Mouse (Mus musculus) layer of hippocampus, adult 11-12 months (tissue): ENCODE results near the gene Ubfd1.

ENCODE experiments used
- DNase-seq: peaks from one replicate; pipeline ENCODE4 v3.0.0; 2022; ENCODE audit warnings: low spot score

Ubfd1 gene

DNA sequence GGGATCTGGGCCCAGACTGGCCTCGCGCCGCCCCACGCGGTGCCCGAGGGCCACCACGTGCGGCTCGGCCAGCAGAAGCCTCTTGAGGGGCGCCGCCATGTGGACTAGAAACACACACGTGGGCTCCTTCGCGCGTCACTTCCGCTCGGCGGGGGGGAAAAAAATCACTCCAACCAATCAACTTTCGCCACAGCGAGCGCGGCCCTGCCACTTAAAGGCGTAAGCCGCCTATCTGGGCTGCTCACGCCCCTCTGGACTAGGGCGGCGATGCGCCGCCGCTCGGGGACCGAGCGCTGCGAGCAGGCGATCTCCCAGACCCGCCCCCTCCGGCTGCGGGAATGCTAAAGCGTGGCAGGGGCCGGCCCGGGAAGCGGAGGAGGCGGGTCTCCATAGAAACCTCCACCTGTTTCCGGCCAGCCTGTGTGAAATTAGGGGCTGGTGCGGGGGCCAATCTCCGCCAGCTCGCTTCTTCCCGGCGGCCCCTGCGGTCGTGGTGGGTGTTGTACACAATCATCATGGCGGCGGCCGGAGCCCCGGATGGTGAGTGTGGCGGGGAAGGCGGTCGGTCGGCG is at the start of gene Ubfd1, which contains the start of gene Ears2:
Gene Ubfd1, plus strand, starts transcription at position 231 of the 572 bp plus-strand sequence.
Gene Ears2, minus strand, starts transcription at position 319 of the 572 bp plus-strand sequence.
- peak; percentile 96 for DNase-seq

DNA sequence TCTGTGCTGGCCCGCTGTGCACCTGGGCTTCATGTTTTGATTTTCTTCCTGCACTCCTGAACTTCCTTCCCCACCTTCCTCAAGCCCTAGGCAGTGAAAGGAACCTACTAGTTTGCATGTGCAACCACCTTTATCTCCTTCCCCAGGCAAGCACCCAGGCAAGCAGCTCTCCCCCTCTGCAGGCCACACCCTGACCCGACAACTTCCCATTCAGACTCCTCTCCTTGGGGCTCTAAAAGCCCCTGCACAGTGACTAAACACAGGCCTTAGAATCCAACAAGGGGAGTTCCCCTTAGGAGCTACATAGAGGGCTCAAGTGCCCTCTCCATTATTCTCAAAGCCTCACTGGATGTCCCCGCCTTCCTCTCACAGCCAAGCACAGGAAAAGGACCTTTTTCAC is 48.7 kb upstream of the Ubfd1 start:
- no peak for DNase-seq

DNA sequence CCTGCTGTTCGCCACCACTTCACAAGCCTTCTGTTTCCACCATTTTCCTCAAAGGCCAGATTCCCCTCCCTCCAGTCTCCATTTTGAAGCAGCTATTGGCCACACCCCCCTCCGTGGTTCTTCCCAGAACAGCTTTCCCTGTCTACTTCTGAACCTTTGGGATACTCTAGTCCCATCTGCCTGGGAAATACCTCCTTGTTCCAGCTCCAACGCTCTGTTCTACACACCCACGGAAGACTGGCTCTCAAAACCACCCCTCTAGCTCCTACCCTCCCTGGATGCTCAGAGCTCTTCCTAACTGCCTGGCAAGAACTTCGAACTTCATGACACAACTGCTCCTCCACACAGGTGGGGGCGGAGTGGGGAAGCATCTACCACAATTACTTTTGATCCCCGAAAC is 48.0 kb upstream of the Ubfd1 start:
- peak; percentile 46 for DNase-seq

DNA sequence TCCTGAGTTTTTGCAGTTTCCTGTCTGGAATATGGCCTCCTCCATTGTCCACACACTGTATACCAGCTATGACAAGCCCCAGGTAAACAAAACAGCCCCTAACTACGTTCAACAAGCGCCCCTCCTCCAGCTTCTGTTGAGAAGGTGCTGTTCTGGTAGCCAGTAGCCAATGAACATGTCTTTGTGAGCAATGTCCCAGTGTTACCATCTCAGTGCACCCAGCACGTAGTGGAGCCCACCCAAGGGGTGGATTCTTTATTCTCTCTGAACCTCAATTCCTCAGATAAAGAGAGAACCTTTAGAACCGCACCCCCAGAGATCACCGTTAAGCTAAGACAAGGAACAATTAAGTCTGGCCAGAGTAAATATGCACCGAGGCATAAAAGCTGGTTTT is 46.7 kb upstream of the Ubfd1 start:
- no peak for DNase-seq

DNA sequence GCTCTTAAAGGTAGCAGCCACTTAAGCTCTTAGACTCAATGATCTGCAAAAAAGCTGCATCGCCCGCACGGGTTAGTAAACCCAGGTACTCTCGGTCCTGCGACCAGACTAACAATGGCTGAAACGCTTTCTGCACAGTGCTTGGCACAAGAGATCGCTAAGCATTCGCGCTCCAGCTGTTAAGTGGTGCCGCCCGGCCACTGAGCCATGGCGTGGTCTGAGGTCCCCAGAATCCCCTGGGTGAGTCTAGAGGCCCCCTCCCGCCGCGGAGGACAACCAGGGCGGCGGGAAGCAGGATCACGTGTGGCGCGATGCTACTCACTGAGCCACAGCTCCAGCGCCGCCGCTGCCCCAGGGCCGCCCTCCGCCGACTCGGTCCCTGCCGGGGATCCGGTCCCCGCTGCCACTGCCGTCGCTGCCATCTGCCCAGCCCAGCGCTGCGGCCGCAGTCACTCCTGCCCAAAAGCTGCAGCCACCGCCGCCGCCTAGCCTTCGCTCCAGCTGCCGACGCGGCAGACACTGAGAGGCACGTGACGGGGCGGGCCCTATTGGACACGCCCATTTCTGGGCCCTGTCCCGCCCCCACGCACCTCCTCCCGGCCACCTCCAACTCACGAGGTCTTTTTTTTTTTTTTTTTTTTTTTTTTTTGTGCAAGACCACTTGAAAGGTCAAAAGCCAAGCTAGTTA is 46.2 kb upstream of the Ubfd1 start, which contains the start of gene Gga2:
Gene Gga2, minus strand, starts transcription at position 556 of the 688 bp plus-strand sequence.
- peak; percentile 87 for DNase-seq

DNA sequence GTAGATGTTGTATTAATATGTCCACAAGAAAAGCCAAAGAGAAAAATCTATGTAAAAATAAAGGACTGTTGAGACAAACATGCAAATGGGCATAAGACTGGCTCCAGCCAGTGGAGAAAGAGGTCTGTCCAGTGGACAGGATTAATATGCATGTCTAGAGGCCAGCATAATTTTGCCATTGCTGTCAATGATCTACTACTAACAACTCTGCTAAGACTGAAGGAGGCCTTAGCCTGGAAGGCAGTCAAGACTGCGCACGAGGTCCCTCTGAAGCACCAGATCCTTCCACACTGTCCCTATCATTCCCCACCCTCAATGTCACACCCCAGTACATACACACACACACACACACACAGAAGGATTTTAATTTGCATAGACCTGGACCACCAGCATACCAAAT is 44.8 kb upstream of the Ubfd1 start:
- no peak for DNase-seq

DNA sequence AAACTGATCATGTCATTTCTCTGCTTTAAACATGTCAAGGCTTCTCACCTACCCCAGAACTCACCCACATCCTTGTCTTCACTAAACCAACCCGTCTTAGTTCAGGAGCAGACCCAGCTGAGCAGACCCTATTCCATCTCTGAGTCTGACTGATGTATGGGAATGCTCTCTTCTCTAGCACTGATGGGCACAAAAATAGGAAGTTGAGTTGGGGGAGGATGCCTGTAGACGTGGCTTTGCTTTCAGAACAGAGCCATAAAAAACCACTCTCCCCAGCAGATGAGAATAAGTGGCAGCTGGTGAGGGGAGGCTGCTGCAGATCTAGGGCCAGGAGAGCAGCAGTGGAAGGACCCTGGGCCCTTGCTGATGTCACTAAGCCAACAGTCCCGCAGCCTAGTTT is 33.6 kb upstream of the Ubfd1 start:
- no peak for DNase-seq

DNA sequence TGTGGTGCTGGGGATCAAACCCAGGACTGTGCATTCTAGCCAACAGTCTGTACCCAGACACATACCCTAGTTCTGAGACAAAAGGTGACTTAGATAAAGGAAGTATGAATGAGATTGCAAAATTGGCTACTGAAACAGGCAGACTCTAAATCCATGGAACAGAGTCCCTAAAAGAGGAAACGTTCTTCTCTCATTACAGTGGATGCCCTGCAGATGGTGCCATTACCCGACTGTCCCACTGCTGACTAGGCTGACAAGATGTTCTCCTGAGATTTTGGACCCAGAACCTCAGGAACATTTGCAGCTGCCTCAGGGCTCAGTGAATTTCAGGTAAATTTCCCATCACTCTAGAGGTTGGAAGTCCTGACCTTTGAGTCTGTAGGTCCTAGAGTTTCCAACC is 32.6 kb upstream of the Ubfd1 start:
- peak; percentile 26 for DNase-seq

DNA sequence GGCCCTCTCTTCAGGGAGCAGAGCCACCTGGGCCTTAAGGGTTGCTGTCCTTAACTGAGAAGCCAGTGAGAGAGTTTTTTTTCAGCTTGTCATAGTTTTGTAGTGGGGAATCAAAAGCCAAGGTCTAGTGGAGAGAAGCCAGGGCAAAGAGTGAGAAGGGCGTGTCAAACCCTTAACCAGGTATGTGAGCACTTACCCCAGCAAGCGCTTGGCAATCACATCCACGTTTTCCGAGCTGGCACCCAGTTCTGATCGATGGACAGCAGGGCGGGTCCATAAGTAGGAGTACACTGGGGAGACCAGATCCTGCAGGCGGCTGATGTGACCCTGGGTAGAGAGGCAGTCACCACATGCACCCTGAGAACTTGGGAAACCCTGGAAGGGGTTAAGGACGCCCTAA is 22.9 kb upstream of the Ubfd1 start:
- no peak for DNase-seq

DNA sequence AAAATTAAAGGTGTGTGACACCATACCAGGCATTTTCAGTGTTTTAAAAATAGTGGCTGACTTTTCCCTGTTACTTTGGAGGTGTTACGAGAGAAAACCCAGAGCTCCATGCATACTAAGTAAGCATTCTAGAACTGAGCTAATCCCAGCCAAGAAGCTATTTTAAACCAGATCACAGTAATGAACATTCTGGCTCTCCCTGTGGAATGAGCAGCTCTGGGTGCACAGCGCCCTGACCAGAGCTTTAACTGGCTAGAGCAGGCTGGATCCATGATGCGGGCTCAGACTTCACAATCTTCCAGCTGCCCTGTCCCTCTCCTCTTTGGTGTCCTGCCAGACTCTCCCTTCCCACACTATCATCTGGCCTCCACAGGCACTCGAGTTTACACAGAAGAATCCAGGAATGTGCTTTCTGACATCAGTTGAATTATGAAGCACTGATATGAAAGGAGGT is 21.8 kb upstream of the Ubfd1 start:
- DNase-seq, result peak; percentile 23

DNA sequence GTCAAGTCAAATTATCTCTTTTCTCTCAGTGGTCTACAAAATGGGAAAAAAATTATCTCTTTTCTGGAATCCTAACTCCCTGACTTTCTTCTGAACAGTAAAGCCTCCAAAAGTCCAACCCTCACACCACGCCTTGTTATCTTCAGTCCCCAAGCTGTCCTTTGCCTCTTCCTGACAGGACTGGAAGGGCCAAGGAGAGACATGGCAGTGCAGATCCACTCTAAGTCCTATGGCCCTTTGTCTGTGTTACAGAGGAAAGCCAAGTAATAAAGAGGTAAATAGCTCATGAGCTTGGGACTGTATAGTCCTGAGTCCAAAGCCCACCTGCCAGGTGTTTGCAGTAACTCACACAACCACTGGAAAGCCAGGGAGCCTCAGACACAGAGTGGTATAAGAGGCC is 21.3 kb upstream of the Ubfd1 start:
- no peak for DNase-seq

DNA sequence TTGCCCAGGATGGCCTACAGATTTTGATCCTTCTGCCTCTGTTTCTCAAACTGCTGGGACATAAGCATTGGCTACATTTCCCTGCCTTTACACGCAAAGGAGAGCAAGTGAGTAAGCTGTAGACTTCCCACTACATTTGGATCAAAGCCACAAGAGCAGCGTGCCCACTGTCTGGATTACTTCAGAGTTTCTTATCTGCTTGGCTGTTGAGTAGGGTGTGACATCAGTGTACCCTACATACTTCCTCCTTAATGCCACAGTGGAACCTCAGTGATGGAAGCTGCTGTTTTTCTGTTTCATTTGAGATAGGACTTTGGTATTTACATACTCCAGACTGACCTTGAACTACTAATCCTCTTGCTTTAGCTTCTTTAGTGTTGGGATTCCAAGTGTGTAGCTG is 20.2 kb upstream of the Ubfd1 start:
- no peak for DNase-seq

DNA sequence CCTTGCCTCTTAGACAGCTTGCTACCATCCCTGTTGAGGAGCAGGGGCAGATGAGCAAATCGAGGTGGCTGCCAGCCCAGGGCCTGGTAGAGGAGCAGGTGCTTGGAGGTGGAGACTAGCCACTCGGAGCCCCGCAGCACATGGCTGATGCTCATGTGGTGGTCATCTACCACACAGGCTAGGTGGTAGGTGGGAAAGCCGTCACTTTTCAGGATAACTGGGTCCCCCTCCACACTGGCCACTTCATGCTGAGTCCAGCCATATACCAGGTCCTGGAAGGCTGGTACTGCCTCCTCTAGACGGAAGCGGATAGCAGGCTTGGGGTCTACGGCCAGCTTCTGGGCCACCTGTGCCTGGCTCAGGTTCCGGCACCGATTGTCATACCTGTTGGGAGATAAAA is 18.8 kb upstream of the Ubfd1 start:
- no peak for DNase-seq

DNA sequence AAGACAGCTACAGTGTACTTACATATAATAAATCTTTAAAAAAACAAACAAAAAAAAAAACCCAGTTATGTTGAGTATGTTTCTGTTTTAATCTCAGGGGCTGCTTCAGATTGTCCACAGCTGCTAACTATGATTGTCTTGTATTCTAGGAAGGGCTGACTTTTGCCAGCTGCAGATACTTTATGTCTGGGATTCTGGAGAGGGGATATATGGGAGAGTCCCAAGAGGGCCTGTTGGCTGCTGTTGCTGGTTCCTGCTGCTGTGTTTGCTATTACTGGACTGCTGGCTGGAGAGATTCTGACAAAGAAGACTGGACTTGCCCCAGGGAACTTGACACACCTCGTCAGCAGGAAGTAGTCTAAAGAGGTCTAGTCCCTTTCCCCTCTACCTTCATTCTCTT is 16.1 kb upstream of the Ubfd1 start:
- DNase-seq, result no peak

DNA sequence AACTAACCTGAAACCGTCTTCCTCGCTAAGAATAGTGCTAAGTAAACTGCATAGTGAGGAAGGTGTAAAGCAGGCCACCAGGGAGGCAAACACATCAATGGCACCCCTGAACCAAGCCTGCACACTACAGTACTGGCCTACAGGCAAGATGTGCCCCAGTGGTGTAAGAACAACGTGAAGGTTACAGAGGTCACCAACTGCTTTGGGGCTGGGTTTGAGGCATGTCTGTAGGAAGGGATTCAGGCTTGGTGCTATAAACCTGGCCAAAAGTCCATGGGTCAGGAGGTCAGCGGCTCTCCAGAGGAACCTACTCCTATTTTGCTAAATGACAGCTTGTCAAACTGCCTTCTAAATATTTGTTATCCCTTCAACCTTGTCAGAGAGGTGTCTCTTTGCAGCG is 10.3 kb upstream of the Ubfd1 start:
- no peak for DNase-seq

DNA sequence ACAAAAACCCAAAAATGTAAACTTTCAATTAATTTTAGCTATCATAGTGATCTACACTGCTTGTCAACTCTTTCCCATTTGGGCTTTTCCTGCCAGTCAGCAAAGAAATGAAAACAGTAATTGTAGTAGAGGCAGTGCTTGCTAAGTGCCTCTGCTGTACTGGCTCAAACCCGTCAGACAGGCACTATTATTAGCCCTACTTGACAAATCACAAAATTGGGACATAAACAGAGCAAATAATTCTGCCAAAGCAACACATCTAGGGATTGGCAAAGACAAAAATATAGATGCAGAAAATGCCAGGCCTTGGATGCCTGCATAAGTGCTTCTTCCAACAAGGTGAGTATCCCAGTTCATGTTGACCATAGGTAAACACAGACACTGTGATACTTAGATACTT is 1.3 kb upstream of the Ubfd1 start:
- no peak for DNase-seq

DNA sequence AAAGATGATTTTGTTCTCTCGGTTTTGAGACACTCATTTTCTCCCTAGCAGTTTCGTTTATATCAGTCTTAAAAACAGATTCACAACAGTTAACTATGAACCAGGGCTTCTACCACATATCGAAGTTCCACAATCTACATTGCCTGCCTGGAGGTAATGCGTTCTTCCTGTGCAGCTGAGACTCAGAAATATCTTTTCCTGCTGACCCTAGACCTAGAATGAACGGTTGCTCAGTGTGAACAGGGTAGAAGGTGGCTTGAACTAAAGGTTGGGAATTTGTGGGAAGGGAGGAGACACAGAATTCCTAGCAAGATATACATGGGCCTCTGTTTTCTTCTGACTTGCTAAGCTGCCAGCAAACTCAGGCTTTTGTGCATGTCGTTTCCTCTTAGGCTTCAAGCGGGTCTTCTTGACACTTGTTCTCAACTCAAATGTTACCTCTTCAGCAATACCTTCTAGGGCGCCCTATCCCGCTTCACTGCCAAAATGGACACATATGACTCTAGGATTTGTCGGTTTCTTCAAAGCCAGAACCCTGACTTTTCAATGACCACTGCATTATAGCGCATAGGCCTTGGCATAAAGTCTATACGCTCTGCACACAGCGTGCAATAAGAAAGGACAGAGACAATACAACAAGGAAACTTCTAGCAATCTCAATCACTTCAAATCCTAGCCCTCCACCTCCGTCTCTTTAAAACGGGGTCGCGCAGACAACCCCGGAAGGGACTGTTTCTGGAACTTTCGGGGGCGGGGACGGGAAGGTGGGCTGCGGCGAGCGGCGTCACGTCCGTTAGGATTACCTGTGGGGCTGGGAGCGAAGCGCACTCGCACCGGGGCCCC is 652 bp upstream of the Ubfd1 start:
- DNase-seq, result no peak

DNA sequence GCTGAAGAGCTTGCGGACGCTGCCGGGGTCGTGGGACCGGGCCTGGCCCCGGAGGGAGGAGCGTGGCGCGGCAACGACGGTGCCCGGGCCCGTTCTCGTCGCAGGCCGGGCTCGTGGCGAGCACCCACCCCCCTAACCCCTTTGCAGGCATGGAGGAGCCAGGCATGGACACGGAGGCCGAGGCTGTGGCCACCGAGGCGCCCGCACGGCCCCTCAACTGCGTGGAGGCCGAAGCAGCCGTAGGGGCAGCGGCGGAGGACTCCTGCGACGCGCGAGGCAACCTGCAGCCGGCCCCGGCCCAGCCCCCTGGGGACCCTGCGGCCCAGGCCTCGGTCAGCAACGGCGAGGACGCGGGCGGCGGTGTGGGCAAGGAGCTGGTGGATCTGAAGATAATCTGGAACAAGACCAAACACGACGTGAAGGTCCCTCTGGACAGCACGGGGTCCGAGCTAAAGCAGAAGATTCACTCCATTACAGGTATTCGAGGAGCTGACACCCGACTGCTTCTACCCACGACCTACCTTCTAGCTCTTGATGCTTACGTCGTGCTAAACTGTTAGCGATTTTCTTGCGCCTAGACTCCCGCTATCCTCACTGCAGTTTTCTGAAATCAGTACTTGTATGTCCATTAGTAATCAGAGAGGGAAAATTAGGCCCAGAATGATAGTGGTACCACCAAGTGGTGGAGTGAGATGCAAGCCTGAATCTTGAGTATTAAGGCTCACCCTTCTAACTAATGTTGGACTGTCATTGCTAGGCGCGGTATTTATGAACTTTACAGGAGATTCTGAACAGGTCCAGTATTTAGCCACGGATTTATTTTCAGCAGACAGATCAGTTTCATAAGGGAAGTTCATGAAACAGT is 774 bp downstream of the Ubfd1 start:
- peak; percentile 22 for DNase-seq

DNA sequence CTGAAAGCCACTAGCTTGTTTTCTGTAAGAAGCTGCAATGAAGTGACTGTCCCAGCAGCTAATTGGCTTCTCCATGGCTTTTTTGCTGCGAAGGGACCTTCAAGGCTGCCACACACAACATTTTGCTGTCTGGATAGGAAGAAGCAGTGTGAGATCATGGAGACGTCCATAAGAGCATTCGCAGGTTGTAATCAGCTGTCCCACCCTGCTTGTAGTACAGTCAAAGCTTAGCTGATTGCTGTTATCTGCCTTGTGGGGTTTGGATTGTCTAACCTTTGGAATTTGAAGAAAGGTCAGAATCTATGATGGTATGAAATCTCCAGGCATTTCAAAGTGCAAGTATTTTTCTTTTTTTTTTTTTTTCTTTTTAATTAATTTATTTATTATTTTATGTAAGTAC is 7.4 kb downstream of the Ubfd1 start:
- no peak for DNase-seq

DNA sequence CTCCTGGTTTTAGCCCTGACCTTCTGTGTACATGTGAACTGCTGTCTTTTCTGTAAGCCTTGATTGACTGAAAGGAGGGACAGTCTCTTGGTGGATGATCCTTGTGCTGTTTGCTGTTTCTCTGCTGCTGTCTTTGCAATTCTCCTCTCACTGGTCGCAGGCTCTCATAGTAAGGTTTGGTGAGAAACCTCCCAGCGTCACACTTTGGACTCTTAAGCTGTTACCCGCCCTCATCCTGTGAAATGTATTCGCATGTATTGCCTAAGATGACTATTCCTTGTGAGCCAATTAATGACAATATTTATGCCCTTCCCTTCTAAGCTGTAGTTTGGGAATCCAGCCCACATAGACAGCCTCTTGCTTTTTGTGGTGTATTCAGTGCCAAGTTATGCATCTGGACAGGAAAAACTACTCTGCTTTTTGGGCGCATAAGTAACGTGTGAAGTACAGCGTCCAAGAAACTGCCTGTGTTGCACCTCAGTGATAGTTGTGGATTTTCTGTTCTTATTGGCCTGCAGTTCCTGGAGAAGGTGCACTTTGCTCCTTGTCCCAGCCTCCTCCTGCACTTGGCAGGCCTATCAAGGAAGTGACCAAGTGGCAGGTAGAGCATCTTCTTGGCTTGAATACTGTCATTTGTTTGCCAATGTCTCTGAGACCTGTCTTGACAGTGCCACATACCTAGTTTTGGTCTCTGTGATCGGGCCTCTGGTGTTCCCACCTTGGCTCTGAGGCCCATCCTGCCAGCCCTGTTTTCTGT is 13.0 kb downstream of the Ubfd1 start:
- DNase-seq, result no peak

DNA sequence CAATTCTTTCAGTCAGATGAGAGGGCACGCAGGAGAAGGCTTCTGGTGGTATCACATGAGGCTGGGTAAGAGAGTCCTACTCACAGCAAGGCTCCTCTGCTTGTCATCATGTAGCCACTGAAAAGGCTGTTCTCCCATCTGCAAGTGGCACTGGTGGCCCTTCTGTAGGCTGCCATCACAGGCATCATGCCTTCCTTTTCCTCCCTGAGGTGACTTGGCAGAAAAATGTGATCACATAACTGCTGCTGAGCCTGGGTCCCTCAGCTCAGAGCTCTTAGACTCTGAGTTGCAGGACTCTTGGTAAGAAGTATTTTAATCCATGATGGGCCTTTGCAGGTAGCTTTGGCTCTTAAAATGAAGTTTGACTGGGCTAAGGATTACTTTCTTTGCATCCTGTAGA is 14.1 kb downstream of the Ubfd1 start:
- no peak for DNase-seq
